Mouse (Mus musculus): ENCODE results near the gene Pacrg. TPM values are rescaled to one million over a fixed set of nuclear protein-coding genes. Genes with fewer than 3 reads are reported as not detected.

Pacrg gene
- polyA plus RNA-seq, 1 experiment from 2014 or later: 0.57 TPM

DNA sequence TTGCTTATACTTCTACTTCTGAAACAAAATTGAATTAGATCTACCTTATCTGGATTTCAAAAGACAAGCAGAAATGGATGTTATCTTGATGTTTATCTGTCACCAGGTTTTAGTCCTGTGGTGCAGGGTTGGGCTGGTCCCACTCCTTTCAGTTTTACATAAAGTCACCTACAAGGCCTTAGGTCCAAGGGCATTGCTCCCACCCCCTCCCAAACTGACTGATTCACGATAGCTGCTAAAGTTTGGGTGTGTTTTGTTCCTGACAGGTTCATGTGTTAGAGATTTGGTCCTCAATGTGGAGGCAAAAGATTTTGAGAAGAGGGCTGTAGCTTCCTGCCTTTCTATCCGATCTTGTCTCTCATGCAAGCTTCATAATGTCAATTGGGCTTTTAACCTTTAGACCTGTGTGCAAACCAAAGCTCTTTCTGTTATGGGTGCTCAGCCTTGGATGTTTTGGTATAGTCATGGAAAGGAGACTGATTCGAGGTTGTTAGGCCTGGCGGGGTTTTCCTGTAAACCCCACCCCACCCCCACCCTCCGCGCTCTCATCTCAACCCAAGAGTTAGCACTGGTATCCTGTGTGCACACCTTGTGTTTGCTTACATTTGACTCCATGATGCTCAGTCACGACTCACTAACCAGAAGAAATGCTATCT, 407.5 kb downstream of the Pacrg start:
- 85% methylated on average over 7 of the region's 7 CpGs for WGBS
- no peaks in the 10 kb centered on the region for H3K9me3 ChIP-seq (ENCODE audit: control insufficient read depth)
- no peak overlapping the region for H3K9ac ChIP-seq (ENCODE audit: low read depth, low read length)
- TF ChIP-seq CTCF (IDR thresholded peaks at IDR 0.05; ENCODE audit: low read depth): no peak
- H3K4me3 ChIP-seq (ENCODE audit: low read depth, low read length): no peak overlapping the region
- no peak overlapping the region for H3K4me2 ChIP-seq (replicated peaks; ENCODE audit: low read depth)
- H3K27me3 ChIP-seq (replicated peaks; ENCODE audit: control insufficient read depth, insufficient read depth, low read length): no peaks in the 10 kb centered on the region
- no peaks in the 10 kb centered on the region for H3K4me1 ChIP-seq (replicated peaks; ENCODE audit: control insufficient read depth, insufficient read depth, low read length)
- H3K36me3 ChIP-seq (ENCODE audit: control insufficient read depth, insufficient read depth): no peaks in the 10 kb centered on the region
- ATAC-seq: no peak
- no peak overlapping the region for H3K27ac ChIP-seq (ENCODE audit: low read depth, low read length)

GRCm38 (mm10) chr17:10431849-10432524, 408.1 kb downstream of the Pacrg start:
- WGBS: 59% methylated on average over 6 of the region's 6 CpGs

GRCm38 (mm10) chr17:10430831-10431230, 409.3 kb downstream of the Pacrg start:
- ATAC-seq: no peak
- H3K9me3 ChIP-seq (ENCODE audit: control insufficient read depth): no peaks in the 10 kb centered on the region

More at GRCm38 (mm10) chr17:10431849-10432524, 408.1 kb downstream of the Pacrg start:
- Histone ChIP-seq H3K9me3 (ENCODE audit: control insufficient read depth) (no peaks in the 10 kb centered on the region), H3K36me3 (ENCODE audit: control insufficient read depth, insufficient read depth) (no peaks in the 10 kb centered on the region), H3K27me3 (replicated peaks; ENCODE audit: control insufficient read depth, insufficient read depth, low read length) (no peaks in the 10 kb centered on the region), H3K4me3 (ENCODE audit: low read depth, low read length) (no peak overlapping the region), H3K4me2 (replicated peaks; ENCODE audit: low read depth) (no peak overlapping the region), H3K9ac (ENCODE audit: low read depth, low read length) (no peak overlapping the region), H3K27ac (ENCODE audit: low read depth, low read length) (no peak overlapping the region), H3K4me1 (replicated peaks; ENCODE audit: control insufficient read depth, insufficient read depth, low read length) (no peaks in the 10 kb centered on the region)
- TF ChIP-seq CTCF (IDR thresholded peaks at IDR 0.05; ENCODE audit: low read depth): no peak
- no peak for ATAC-seq

GRCm38 (mm10) chr17:10429406-10429805, 410.7 kb downstream of the Pacrg start:
- no peak for ATAC-seq
- no peaks in the 10 kb centered on the region for H3K9me3 ChIP-seq (ENCODE audit: control insufficient read depth)
- H3K27ac ChIP-seq (ENCODE audit: low read depth, low read length): no peak overlapping the region
- H3K36me3 ChIP-seq (ENCODE audit: control insufficient read depth, insufficient read depth): no peaks in the 10 kb centered on the region
- no peak overlapping the region for H3K9ac ChIP-seq (ENCODE audit: low read depth, low read length)
- no peaks in the 10 kb centered on the region for H3K4me1 ChIP-seq (replicated peaks; ENCODE audit: control insufficient read depth, insufficient read depth, low read length)
- H3K27me3 ChIP-seq (replicated peaks; ENCODE audit: control insufficient read depth, insufficient read depth, low read length): no peaks in the 10 kb centered on the region
- no peak for TF ChIP-seq CTCF (IDR thresholded peaks at IDR 0.05; ENCODE audit: low read depth)
- WGBS: 88% methylated on average over 11 of the region's 11 CpGs
- no peak overlapping the region for H3K4me3 ChIP-seq (ENCODE audit: low read depth, low read length)
- no peak overlapping the region for H3K4me2 ChIP-seq (replicated peaks; ENCODE audit: low read depth)

More at GRCm38 (mm10) chr17:10430831-10431230, 409.3 kb downstream of the Pacrg start:
- Histone ChIP-seq H3K4me2 (replicated peaks; ENCODE audit: low read depth) (no peak overlapping the region), H3K4me3 (ENCODE audit: low read depth, low read length) (no peak overlapping the region), H3K9ac (ENCODE audit: low read depth, low read length) (no peak overlapping the region), H3K4me1 (replicated peaks; ENCODE audit: control insufficient read depth, insufficient read depth, low read length) (no peaks in the 10 kb centered on the region), H3K27me3 (replicated peaks; ENCODE audit: control insufficient read depth, insufficient read depth, low read length) (no peaks in the 10 kb centered on the region), H3K27ac (ENCODE audit: low read depth, low read length) (no peak overlapping the region), H3K36me3 (ENCODE audit: control insufficient read depth, insufficient read depth) (no peaks in the 10 kb centered on the region)
- TF ChIP-seq CTCF (IDR thresholded peaks at IDR 0.05; ENCODE audit: low read depth): no peak
- WGBS: 73% methylated on average over 4 of the region's 4 CpGs

DNA sequence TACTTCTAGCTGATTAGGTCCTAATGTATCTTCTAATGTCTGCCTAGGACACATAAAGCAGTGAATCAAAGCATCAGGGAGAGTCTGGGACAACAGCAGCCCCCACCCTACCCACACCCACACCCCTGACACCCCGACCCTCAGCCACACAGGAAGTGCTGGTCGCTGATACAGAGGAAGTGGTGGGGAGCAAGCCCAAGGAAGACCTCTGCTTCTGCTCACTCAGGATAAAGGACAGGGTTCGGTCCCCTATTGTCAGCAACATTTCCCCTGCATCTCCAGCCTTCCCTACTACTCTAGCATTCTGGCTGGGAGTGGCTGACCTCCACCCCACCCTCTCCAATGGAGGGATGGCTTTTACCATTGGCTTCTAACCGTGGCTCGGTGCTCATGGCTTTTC, 414.8 kb downstream of the Pacrg start:
- Histone ChIP-seq H3K4me1 (replicated peaks; ENCODE audit: control insufficient read depth, insufficient read depth, low read length) (no peaks in the 10 kb centered on the region), H3K9me3 (ENCODE audit: control insufficient read depth) (no peaks in the 10 kb centered on the region), H3K9ac (ENCODE audit: low read depth, low read length) (no peak overlapping the region), H3K4me3 (ENCODE audit: low read depth, low read length) (no peak overlapping the region), H3K27ac (ENCODE audit: low read depth, low read length) (no peak overlapping the region), H3K36me3 (ENCODE audit: control insufficient read depth, insufficient read depth) (no peaks in the 10 kb centered on the region), H3K27me3 (replicated peaks; ENCODE audit: control insufficient read depth, insufficient read depth, low read length) (no peaks in the 10 kb centered on the region), H3K4me2 (replicated peaks; ENCODE audit: low read depth) (no peak overlapping the region)
- TF ChIP-seq CTCF (IDR thresholded peaks at IDR 0.05; ENCODE audit: low read depth): no peak
- no peak for ATAC-seq
- 80% methylated on average over 5 of the region's 5 CpGs for WGBS

DNA sequence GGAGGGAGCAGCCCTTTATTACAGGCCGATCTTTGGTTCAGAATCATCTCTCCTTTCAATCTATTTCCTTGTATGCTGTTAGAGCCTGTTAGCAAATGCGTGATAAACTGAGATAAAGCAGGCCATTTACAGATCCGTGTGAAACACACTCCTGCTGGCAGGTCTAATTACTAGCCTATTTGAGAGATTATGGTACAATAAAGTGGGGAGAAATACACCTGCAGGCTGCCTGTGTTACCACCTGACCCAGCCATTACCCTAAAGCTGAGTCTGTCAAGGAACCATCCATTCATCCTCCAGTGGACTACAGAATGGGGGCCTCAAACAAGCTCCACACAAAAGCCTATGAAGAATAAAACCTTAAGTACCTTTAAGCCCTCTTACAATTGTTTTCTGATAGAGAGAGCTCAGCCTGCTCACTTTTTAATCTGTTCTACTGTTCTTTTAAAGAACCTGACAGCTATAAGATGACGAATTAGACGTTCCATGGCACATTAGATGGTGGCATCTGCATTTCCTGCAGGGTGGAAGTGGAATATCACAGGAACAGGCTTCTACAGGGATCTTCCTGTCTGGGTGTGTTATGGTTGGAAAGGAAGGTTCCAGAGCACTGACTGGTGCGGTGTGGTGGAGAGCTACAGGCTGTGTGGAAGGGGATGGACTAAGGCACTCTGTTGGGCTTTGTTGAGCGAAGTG, 422.4 kb downstream of the Pacrg start:
- ATAC-seq: no peak
- 58% methylated on average over 7 of the region's 7 CpGs for WGBS
- Histone ChIP-seq H3K27ac (ENCODE audit: low read depth, low read length) (no peak overlapping the region), H3K4me3 (ENCODE audit: low read depth, low read length) (no peak overlapping the region), H3K4me2 (replicated peaks; ENCODE audit: low read depth) (no peak overlapping the region), H3K4me1 (replicated peaks; ENCODE audit: control insufficient read depth, insufficient read depth, low read length) (no peaks in the 10 kb centered on the region), H3K27me3 (replicated peaks; ENCODE audit: control insufficient read depth, insufficient read depth, low read length) (no peaks in the 10 kb centered on the region), H3K9me3 (ENCODE audit: control insufficient read depth) (no peaks in the 10 kb centered on the region), H3K9ac (ENCODE audit: low read depth, low read length) (no peak overlapping the region), H3K36me3 (ENCODE audit: control insufficient read depth, insufficient read depth) (no peaks in the 10 kb centered on the region)
- no peak for TF ChIP-seq CTCF (IDR thresholded peaks at IDR 0.05; ENCODE audit: low read depth)
